Mouse (Mus musculus) neural tube, embryonic 13.5 days (tissue): Measurements from ENCODE around the gene Lamtor2. TPM values are rescaled to one million over a fixed set of nuclear protein-coding genes. Genes with fewer than 3 reads are reported as not detected.
"Not testable (repeated sequence)": the region's sequence is repeated elsewhere in the genome, so short reads cannot be mapped to it uniquely, and the experiment has no call there.

Experiments
- ATAC-seq: fragments of 200-750 bp; cut with Nextera tagmentation; 2 replicates; pipeline ENCODE4 v1.8.0; 2017; ENCODE audit warnings: low read depth, mild to moderate bottlenecking, moderate TSS enrichment, moderate library complexity
- H3K27ac ChIP-seq: fragments of 300-500 bp; sonication (generic); replicated peaks from 2 replicates; pipeline ENCODE4 v1.5.1; 2015; ENCODE audit warnings: moderate library complexity, mild to moderate bottlenecking, inconsistent platforms
- H3K27me3 ChIP-seq: fragments of 300-500 bp; sonication (generic); 2 replicates; pipeline ENCODE4 v1.6.1; 2015; ENCODE audit warnings: mild to moderate bottlenecking, inconsistent platforms
- H3K36me3 ChIP-seq: fragments of 300-500 bp; sonication (generic); 2 replicates; pipeline ENCODE4 v1.6.1; 2015; ENCODE audit warnings: mild to moderate bottlenecking, inconsistent platforms
- H3K4me1 ChIP-seq: fragments of 300-500 bp; sonication (generic); replicated peaks from 2 replicates; pipeline ENCODE4 v1.6.1; 2015; ENCODE audit warnings: inconsistent platforms
- H3K4me2 ChIP-seq: fragments of 300-500 bp; sonication (generic); 2 replicates; pipeline ENCODE4 v1.6.1; 2015; ENCODE audit warnings: inconsistent platforms, mild to moderate bottlenecking, moderate library complexity
- H3K4me3 ChIP-seq: fragments of 300-500 bp; sonication (generic); 2 replicates; pipeline ENCODE4 v1.5.1; 2015; ENCODE audit warnings: mild to moderate bottlenecking, inconsistent platforms
- H3K9ac ChIP-seq: fragments of 300-500 bp; sonication (generic); 2 replicates; pipeline ENCODE4 v1.6.1; 2015; ENCODE audit warnings: moderate library complexity, mild to moderate bottlenecking, inconsistent platforms
- H3K9me3 ChIP-seq: fragments of 300-500 bp; sonication (generic); 2 replicates; pipeline ENCODE4 v1.6.1; 2016; ENCODE audit warnings: inconsistent platforms
- WGBS: fragments of 180-500 bp; shearing (Covaris S2); methylation state at CpG from one replicate; pipeline ENCODE4 v1.1.7; 2015; 5-methylcytosine and 5-hydroxymethylcytosine counted together
- polyA plus RNA-seq: library from polyadenylated mRNA; unstranded; fragments of >200 nt; fragmentation: Nextera tagmentation; extraction: Ambion mirVana; gene quantifications from 2 replicates; pipeline ENCODE4 v1.2.1, GENCODE M21; 2015

Lamtor2 gene
- polyA plus RNA-seq, 1 experiment from 2014 or later: 170 TPM

DNA sequence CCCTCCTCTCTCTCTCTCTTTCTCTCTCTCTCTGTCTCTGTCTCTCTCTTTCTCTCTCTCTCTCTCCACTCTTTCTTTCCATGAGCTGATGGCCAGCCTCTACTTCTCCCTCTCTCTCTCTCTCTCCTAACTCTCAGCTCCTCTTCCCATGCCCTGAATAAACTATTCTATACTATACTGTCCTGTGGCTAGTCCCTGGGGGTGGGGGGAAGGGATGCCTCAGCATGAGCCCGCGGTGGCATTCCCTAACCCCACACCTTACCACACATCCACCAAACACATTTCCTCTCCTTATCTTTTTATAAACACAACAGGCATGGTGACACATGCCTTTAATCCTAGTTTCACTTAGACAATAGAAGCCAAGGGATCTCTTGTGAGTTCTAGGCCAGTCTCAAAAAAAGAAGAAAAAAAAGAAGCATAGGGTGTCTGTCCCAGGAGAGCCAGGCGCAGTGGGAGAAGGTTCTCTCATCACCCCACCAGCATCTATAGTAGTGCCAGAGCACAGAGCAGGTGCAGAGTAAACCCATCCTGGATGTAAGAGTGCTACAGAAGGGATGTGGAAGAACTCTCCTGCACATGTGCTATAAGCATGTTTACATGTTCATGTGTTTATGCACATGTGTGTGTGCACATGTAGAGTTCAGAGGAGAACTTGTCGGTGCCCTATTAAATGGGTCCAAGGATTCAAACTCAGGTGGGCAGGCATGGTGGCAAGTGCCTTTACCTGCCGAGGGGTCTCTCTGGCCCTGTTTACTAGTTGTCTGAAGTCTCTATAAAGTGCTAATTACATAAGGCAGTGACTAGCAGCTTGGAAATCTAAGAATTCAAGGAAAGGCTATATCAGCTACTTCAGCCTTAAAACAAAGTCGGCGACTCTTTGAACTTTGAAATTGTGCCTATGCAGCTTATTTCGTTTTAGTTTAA, 25.9 kb upstream of the Lamtor2 start:
- H3K27me3 ChIP-seq: no peaks in the 10 kb centered on the region

DNA sequence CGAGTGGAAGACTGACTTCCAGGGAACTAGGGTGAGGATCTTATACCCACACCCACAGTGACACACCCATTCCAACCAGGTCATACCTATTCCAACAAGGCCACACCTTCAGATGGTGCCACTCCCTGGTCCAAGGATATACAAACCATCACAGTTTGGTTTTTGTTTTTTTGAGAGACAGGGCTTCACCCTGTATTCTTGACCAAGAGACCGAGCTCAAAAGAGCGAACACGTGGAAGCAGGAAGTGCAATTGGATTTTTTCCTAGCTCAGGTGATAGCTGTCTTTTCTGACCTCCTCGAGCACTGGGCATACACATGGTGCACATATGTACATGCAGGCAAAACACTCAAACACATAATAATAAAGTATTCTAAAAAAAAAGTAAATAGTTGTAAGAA, 25.0 kb upstream of the Lamtor2 start:
- H3K4me3 ChIP-seq, H3K9ac ChIP-seq: not testable (repeated sequence)
- 90% methylated on average over 5 of the region's 5 CpGs for WGBS

More for the DNA sequence above, 25.9 kb upstream of the Lamtor2 start:
- Histone ChIP-seq H3K36me3 (peaks cover 27% of the 10 kb centered on the region), H3K27ac (no peak overlapping the region), H3K4me2 (peak overlapping the region; percentile 67), H3K4me1 (peaks cover 17% of the 10 kb centered on the region), H3K4me3 (peak overlapping the region; percentile 83), H3K9me3 (no peaks in the 10 kb centered on the region), H3K9ac (peak overlapping the region; percentile 90; the same call in 1 of the 2 replicates)
- peak; percentile 60 for ATAC-seq
- WGBS: 53% methylated on average over 8 of the region's 8 CpGs

DNA sequence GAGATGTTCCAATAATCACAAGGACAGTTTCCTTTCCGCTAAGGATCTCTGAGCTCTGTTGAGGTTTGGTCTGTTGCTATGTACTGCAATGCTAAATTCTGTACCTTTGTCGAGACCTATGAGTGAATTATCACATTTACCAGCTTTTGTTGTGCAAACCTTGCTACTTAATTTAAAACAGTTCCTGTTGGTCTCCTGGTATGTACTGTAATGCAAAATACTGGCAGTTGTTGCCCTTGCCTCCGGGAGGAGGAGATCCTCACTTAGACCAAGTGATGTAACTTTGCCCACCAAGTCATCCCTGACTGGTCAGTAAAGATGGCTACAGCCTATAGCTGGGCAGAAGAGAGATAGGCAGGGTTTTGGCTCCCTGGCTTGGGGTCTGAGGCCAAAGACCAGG, 22.7 kb upstream of the Lamtor2 start, which contains the start of gene Ssr2:
Ssr2 (plus strand) TSS at position 337 of the 400 bp plus-strand sequence.
- Histone ChIP-seq H3K27ac (no peak within 1 kb of the TSS), H3K27me3 (no peaks in the 10 kb centered on the region), H3K9me3 (no peaks in the 10 kb centered on the region), H3K36me3 (peaks cover 1% of the 10 kb centered on the region; the same call in 1 of the 2 replicates), H3K4me3 (no peak within 1 kb of the TSS), H3K4me2 (no peak within 1 kb of the TSS), H3K9ac (no peak within 1 kb of the TSS), H3K4me1 (peaks cover 10% of the 10 kb centered on the region)
- ATAC-seq: no peak
- 79% methylated on average over 3 of the region's 3 CpGs for WGBS

More for the DNA sequence above, 25.0 kb upstream of the Lamtor2 start:
- not testable (repeated sequence) for H3K27me3 ChIP-seq, ATAC-seq, H3K4me2 ChIP-seq, H3K9me3 ChIP-seq, H3K27ac ChIP-seq
- Histone ChIP-seq H3K36me3 (peaks cover 18% of the 10 kb centered on the region), H3K4me1 (peaks cover 17% of the 10 kb centered on the region)

DNA sequence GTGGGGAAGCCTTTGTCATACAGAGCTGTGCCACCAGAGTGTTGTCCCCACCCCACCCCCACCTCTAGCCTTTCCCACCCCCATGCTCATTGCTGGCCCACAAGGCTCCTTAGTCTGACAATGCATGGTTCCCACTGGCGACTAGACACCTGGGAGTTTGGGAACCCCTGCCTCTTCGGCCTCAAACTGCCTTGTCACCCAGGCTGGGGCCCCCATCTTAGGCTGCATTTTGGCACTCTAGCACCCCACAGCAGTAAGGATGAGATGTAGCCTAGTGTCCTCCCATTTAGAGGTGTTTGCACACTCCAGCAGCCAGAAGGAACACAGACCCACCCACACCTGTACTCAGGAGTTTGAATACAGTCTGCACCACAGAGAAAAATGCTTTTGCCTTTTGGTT, 20.9 kb upstream of the Lamtor2 start:
- H3K9me3 ChIP-seq: no peaks in the 10 kb centered on the region
- 0 out of 2 replicates have a peak, but pooled peaks cover under 1% of the 10 kb centered on the region for H3K4me1 ChIP-seq
- peaks cover 18% of the 10 kb centered on the region for H3K36me3 ChIP-seq
- H3K27me3 ChIP-seq: no peaks in the 10 kb centered on the region
- H3K9ac ChIP-seq: no peak overlapping the region
- ATAC-seq: no peak
- H3K4me2 ChIP-seq: no peak overlapping the region
- no peak overlapping the region for H3K27ac ChIP-seq
- 96% methylated on average over 2 of the region's 2 CpGs for WGBS
- no peak overlapping the region for H3K4me3 ChIP-seq

DNA sequence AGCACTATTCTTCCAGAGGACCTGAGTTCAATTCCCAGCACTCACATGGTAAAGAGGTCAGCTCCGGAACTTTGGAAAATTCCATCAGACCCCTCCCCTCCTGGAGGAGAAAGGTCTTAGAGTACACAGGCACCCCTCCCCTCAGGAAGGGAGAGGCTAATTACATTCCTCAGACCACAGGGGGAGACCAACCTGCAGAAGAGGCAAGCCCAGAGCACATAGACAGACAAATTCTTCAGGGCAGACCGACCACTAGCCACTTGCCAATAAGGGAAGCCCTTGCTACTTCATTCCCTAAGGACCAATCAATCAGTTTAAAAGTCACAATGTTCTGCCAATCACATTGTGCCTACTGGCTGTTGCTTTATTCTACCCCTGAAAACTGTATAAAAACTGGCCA, 20.0 kb upstream of the Lamtor2 start:
- H3K36me3 ChIP-seq: peaks cover 28% of the 10 kb centered on the region
- H3K9ac ChIP-seq: no peak overlapping the region
- H3K4me1 ChIP-seq: no peaks in the 10 kb centered on the region
- H3K4me2 ChIP-seq: no peak overlapping the region
- H3K9me3 ChIP-seq: no peaks in the 10 kb centered on the region
- H3K27me3 ChIP-seq: no peaks in the 10 kb centered on the region
- no peak for ATAC-seq
- H3K4me3 ChIP-seq: no peak overlapping the region
- 77% methylated on average over 2 of the region's 2 CpGs for WGBS
- H3K27ac ChIP-seq: no peak overlapping the region

DNA sequence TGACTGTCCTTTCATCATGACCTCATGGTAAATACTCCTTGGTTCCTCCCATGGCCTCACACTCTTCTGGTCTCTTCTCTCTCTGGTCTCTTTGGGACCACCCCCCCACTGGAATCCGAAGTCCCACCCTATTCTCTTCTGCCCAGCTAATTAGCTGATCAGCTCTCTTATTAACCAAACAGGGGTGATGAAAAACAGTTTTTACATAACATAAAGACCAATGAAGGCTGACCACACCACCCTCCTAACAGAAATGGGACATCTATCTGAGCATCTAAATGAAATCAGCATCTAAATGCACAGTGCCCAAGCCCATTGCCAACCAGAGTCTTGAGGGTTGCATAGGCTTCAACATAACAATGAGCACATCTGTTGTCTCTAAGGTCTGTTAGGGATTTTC, 19.0 kb upstream of the Lamtor2 start:
- 62% methylated on average over 1 of the region's 1 CpGs for WGBS
- Histone ChIP-seq H3K4me3 (no peak overlapping the region), H3K4me2 (no peak overlapping the region), H3K27me3 (no peaks in the 10 kb centered on the region), H3K9ac (no peak overlapping the region), H3K27ac (no peak overlapping the region), H3K36me3 (peaks cover 38% of the 10 kb centered on the region), H3K4me1 (no peaks in the 10 kb centered on the region), H3K9me3 (no peaks in the 10 kb centered on the region)
- no peak for ATAC-seq

DNA sequence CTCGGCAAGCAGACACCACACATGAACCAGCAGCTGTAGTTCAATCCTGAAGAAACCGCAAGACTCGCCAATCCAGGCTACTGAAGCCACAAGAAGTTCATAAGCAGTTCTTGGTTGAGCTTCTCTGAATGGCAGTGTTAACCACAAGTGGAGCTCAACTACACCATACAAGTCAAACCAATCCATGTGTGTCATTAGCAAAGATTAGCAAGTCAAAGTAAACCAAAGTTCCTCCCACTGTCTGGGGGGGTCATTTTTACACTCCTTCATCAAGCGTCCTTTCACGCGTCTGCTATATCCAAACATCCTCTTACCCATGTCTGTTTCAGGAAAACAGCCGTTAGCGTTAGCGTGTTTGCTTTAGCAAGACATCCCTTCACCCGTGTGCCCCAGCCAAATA, 17.5 kb upstream of the Lamtor2 start:
- Histone ChIP-seq H3K9ac (no peak overlapping the region), H3K4me3 (no peak overlapping the region), H3K27me3 (no peaks in the 10 kb centered on the region), H3K36me3 (peaks cover 53% of the 10 kb centered on the region), H3K4me2 (no peak overlapping the region), H3K4me1 (no peaks in the 10 kb centered on the region), H3K9me3 (no peaks in the 10 kb centered on the region), H3K27ac (no peak overlapping the region)
- 97% methylated on average over 10 of the region's 10 CpGs for WGBS
- no peak for ATAC-seq

DNA sequence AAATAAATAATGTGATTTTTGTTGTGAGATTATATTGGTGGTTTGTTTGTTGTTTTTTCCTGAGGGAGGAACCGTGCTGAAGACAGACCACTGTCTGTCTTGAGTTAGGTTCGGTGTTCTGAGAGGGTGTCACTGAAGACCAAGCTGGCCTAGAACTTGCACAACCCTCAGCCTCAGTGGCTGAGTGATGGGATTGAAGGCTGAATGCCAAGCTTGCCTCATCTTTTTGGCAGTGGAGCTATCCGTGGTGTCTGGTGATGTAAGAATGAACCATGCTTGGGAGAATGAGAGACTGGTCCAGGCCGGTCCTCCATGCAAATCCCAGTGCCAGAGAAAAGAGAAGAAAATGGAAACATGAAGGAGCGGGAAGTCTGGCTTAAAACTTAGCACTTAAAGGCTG, 16.8 kb upstream of the Lamtor2 start:
- 96% methylated on average over 5 of the region's 5 CpGs for WGBS
- Histone ChIP-seq H3K36me3 (peaks cover 60% of the 10 kb centered on the region), H3K4me1 (no peaks in the 10 kb centered on the region), H3K9ac (no peak overlapping the region), H3K4me2 (no peak overlapping the region), H3K27ac (no peak overlapping the region), H3K27me3 (no peaks in the 10 kb centered on the region), H3K4me3 (no peak overlapping the region), H3K9me3 (no peaks in the 10 kb centered on the region)
- no peak for ATAC-seq

DNA sequence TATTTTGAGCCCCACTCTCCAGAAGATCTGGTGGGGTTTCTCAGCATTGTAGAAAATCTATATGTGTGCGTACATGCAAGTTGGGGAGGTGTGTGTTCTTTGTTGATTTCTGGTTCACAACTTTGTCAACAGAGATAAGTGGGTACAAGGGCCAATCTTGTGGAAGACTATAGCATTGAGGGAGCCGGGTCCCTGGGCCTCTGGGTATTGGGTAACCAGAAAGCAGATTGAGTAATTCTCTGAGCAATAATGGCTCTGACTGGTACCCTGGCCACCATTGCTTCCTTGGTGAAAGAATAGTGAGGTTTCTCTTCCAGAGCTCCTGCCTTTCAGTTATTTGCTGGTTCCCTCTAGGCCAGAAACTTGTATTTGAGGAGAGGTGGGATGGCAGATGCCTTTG, 16.2 kb upstream of the Lamtor2 start:
- no peak overlapping the region for H3K4me3 ChIP-seq
- no peaks in the 10 kb centered on the region for H3K9me3 ChIP-seq
- no peak for ATAC-seq
- no peaks in the 10 kb centered on the region for H3K4me1 ChIP-seq
- WGBS: 95% methylated on average over 2 of the region's 2 CpGs
- H3K27me3 ChIP-seq: no peaks in the 10 kb centered on the region
- H3K27ac ChIP-seq: no peak overlapping the region
- no peak overlapping the region for H3K9ac ChIP-seq
- peaks cover 66% of the 10 kb centered on the region for H3K36me3 ChIP-seq
- H3K4me2 ChIP-seq: no peak overlapping the region

DNA sequence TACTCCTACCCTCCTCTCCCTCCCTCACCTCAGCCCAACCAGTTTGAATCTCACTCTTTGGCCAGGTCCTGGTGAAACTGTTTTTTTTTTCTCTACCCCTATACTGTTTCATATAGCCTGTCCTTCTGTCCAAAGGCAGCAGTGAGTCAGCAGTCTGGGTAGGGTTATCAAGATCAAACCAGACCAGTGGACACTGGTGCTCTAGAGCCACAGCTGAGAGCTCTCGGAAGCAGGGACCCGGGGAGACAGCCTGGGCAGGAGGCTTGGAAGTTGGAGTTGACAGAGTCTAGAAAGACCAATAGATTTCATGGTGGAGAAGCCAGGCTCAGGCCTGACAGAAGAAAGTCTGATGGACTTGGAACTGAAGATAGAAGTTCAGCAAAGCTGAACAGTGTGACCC, 15.7 kb upstream of the Lamtor2 start:
- Histone ChIP-seq H3K27me3 (no peaks in the 10 kb centered on the region), H3K4me3 (no peak overlapping the region), H3K36me3 (peaks cover 70% of the 10 kb centered on the region), H3K9ac (no peak overlapping the region), H3K9me3 (no peaks in the 10 kb centered on the region), H3K27ac (no peak overlapping the region), H3K4me1 (no peaks in the 10 kb centered on the region), H3K4me2 (no peak overlapping the region)
- no peak for ATAC-seq
- 100% methylated on average over 2 of the region's 2 CpGs for WGBS

DNA sequence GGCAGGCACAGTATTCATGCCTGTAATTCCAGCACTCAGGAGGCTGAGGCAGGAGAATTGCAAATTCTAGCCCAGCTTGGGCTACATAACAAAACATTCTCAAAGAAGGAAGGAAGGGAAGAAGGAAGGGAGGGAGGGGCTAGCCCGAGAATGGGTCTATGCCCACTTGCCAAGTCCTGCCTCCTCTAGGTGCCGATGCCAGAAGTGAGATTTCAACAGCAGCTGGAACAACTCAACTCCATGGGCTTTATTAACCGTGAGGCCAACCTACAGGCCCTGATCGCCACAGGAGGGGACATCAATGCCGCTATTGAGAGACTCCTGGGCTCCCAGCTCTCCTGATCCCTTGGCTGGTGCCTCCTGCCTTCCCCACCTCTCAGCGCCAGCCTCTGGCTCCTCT, 15.0 kb upstream of the Lamtor2 start:
- H3K9me3 ChIP-seq: no peaks in the 10 kb centered on the region
- no peaks in the 10 kb centered on the region for H3K27me3 ChIP-seq
- H3K4me1 ChIP-seq: no peaks in the 10 kb centered on the region
- ATAC-seq: no peak
- no peak overlapping the region for H3K4me3 ChIP-seq
- H3K4me2 ChIP-seq: no peak overlapping the region
- 92% methylated on average over 6 of the region's 6 CpGs for WGBS
- H3K36me3 ChIP-seq: peaks cover 78% of the 10 kb centered on the region
- no peak overlapping the region for H3K9ac ChIP-seq
- H3K27ac ChIP-seq: no peak overlapping the region

DNA sequence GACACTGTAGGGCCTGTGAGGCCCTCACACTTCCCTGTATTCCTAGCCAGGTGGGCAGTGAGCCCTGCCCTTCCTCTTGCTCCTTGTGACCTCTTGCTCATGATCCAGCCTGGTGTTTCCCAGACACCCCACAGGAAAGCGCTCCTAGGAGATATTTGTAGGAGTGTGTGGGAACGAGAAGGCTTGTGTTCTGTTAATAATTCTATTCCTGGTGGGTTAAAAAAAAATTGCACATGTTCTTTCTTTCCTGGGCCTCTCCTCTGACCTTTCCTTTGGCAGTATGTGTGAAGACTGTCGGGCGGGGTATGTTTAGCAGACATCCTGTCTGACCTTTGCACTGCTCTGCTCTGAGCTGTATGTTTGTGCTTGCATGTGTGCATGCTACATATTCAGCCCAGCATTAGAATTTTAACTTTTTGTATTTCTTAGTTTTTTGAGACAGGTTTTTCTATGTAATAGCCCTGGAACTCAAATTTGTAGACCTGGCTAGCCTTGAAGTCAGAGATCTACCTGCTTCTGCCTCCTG, 13.7 kb upstream of the Lamtor2 start:
- peaks cover 8% of the 10 kb centered on the region; the same call in 1 of the 2 replicates for H3K4me1 ChIP-seq
- 96% methylated on average over 4 of the region's 4 CpGs for WGBS
- no peak for ATAC-seq
- H3K27ac ChIP-seq: no peak overlapping the region
- no peak overlapping the region for H3K4me2 ChIP-seq
- H3K36me3 ChIP-seq: peaks cover 91% of the 10 kb centered on the region
- no peak overlapping the region for H3K9ac ChIP-seq
- no peak overlapping the region for H3K4me3 ChIP-seq
- no peaks in the 10 kb centered on the region for H3K27me3 ChIP-seq
- no peaks in the 10 kb centered on the region for H3K9me3 ChIP-seq
